In genomic region chr11:97899822-97900221, GRCm38 (mm10) we compare ENCODE assay signal across 8 mouse cellular contexts. TPM values are rescaled to one million over a fixed set of nuclear protein-coding genes. Genes with fewer than 3 reads are reported as not detected.
A peak's percentile ranks its signal among the peaks of the same experiment; 100 is the strongest.
DNase-seq lines count a peak whose midpoint lies in the region; ATAC-seq and TF ChIP-seq lines count a peak whose summit lies in the region.

No protein-coding gene starts in this region.

- no peaks in the 10 kb centered on the region for H3K36me3 ChIP-seq in liver, embryonic 12.5 days
- H3K36me3 ChIP-seq in intestine, postnatal 0 days (ENCODE audit: control insufficient read depth, insufficient read depth), result no peaks in the 10 kb centered on the region
- H3K36me3 ChIP-seq in stomach, embryonic 14.5 days (ENCODE audit: control insufficient read depth, insufficient read depth, low read length), result no peaks in the 10 kb centered on the region

- intact Hi-C loops in gastrocnemius, postnatal 14 days (cut with DNase I; ENCODE audit: low total_unique reads), result loop anchor here (1.0 to 10.0 kb wide), 2 partner anchors 87 to 175 kb away; no protein-coding TSS in a partner anchor
- intact Hi-C loops in left cerebral cortex, postnatal 4 days (cut with DNase I), result loop anchor here (5.0 to 10.0 kb wide), 2 partner anchors 87 to 175 kb away; partner anchors contain the start of gene Plxdc1

- peak; percentile 76 for DNase-seq in liver
- peak; percentile 79 to 89 for DNase-seq in cerebellum, postnatal 4 days (ENCODE audit: low spot score in 2 of 2)
- peak; percentile 84 for DNase-seq in gastrocnemius, postnatal 14 days
- peak; percentile 88 for DNase-seq in left cerebral cortex, postnatal 4 days

- H3K4me3 ChIP-seq in liver, embryonic 12.5 days, result no peak overlapping the region
- no peak overlapping the region for H3K4me3 ChIP-seq in intestine, postnatal 0 days (ENCODE audit: low read depth, low read length)
- no peak overlapping the region for H3K4me3 ChIP-seq in stomach, embryonic 14.5 days (ENCODE audit: low read depth, low read length)

- ATAC-seq in liver, embryonic 12.5 days, result no peak
- ATAC-seq in intestine, postnatal 0 days, result peak; percentile 45; the same call in 1 of the 2 replicates
- peak; percentile 96 for ATAC-seq in monocyte, adult 5-6 weeks (replicated peaks; ENCODE audit: insufficient number of reproducible peaks, low FRiP score, low TSS enrichment, poor library complexity, severe bottlenecking)
- ATAC-seq in stomach, embryonic 14.5 days (ENCODE audit: insufficient number of reproducible peaks, insufficient read depth, low FRiP score, low read depth), result peak; percentile 71; the same call in 1 of the 2 replicates

- no peaks in the 10 kb centered on the region for H3K4me1 ChIP-seq in liver, embryonic 12.5 days
- no peaks in the 10 kb centered on the region for H3K4me1 ChIP-seq in intestine, postnatal 0 days (replicated peaks; ENCODE audit: control insufficient read depth, insufficient read depth, low read length)
- H3K4me1 ChIP-seq in stomach, embryonic 14.5 days (ENCODE audit: control insufficient read depth, insufficient read depth, low read length), result no peaks in the 10 kb centered on the region

- no peaks in the 10 kb centered on the region for H3K9me3 ChIP-seq in liver, embryonic 12.5 days (replicated peaks)
- no peaks in the 10 kb centered on the region for H3K9me3 ChIP-seq in intestine, postnatal 0 days (ENCODE audit: control insufficient read depth)
- H3K9me3 ChIP-seq in stomach, embryonic 14.5 days (ENCODE audit: control insufficient read depth, low read depth, low read length), result no peaks in the 10 kb centered on the region

- peak; percentile 93 for TF ChIP-seq CTCF in intestine, postnatal 0 days (IDR thresholded peaks at IDR 0.05; ENCODE audit: low read depth)

- H3K27me3 ChIP-seq in liver, embryonic 12.5 days (replicated peaks), result peaks cover 10% of the 10 kb centered on the region
- H3K27me3 ChIP-seq in intestine, postnatal 0 days (replicated peaks; ENCODE audit: control insufficient read depth, insufficient read depth, low read length), result no peaks in the 10 kb centered on the region
- no peaks in the 10 kb centered on the region for H3K27me3 ChIP-seq in stomach, embryonic 14.5 days (ENCODE audit: control insufficient read depth, insufficient read depth, low read length)

- no peak overlapping the region for H3K9ac ChIP-seq in liver, embryonic 12.5 days
- no peak overlapping the region for H3K9ac ChIP-seq in intestine, postnatal 0 days (ENCODE audit: low read depth, low read length)
- H3K9ac ChIP-seq in stomach, embryonic 14.5 days (replicated peaks; ENCODE audit: low read depth, low read length), result no peak overlapping the region

- 2% methylated on average over 2 of the region's 2 CpGs for WGBS in liver, embryonic 12.5 days (ENCODE audit: insufficient replicate concordance)
- WGBS in intestine, postnatal 0 days, result 1% methylated on average over 2 of the region's 2 CpGs
- WGBS in stomach, embryonic 14.5 days, result 4% methylated on average over 2 of the region's 2 CpGs

- no peak overlapping the region for H3K27ac ChIP-seq in liver, embryonic 12.5 days
- H3K27ac ChIP-seq in intestine, postnatal 0 days (ENCODE audit: low read depth, low read length), result no peak overlapping the region
- no peak overlapping the region for H3K27ac ChIP-seq in stomach, embryonic 14.5 days (ENCODE audit: low read length)

- no peak overlapping the region for H3K4me2 ChIP-seq in liver, embryonic 12.5 days
- no peak overlapping the region for H3K4me2 ChIP-seq in intestine, postnatal 0 days (replicated peaks; ENCODE audit: low read depth)
- no peak overlapping the region for H3K4me2 ChIP-seq in stomach, embryonic 14.5 days (replicated peaks; ENCODE audit: low read depth, low read length)

RNA-seq across cellular contexts. Expression of gene Fbxo47, which starts 15.9 kb away (rescaled TPM):
- 0.36 and 0.51 TPM in 2 replicates for polyA plus RNA-seq in liver, embryonic 12.5 days (2016; fragmentation: Nextera tagmentation; extraction: Ambion mirVana)
- under 1 TPM; 0.11 to 0.12 TPM for total RNA-seq in gastrocnemius, postnatal 14 days (2021)
- polyA plus RNA-seq in intestine, postnatal 0 days (2015; fragmentation: Nextera tagmentation; extraction: Ambion mirVana), result 0.64 and 0.83 TPM in 2 replicates
- under 1 TPM; 0.46 to 0.74 TPM for total RNA-seq in left cerebral cortex, postnatal 4 days (2021)
- total RNA-seq in monocyte, adult 5-6 weeks (2017), result 0.53 to 2.1 TPM (median 1.5 TPM) in 3 replicates
- polyA plus RNA-seq in stomach, embryonic 14.5 days (2014; fragmentation: Nextera tagmentation; extraction: Ambion mirVana), result 0.29 and 0.56 TPM in 2 replicates

RNA-seq across cellular contexts. Expression of gene B230217C12Rik, which starts 59.2 kb away (rescaled TPM):
- 1.1 and 1.3 TPM in 2 replicates for polyA plus RNA-seq in liver, embryonic 12.5 days (2016; fragmentation: Nextera tagmentation; extraction: Ambion mirVana)
- 1 to 10 TPM in 1 of 2 experiments, under 1 TPM in 1; 0.84 to 1.5 TPM for total RNA-seq in gastrocnemius, postnatal 14 days (2021)
- 1.8 and 2.0 TPM in 2 replicates for polyA plus RNA-seq in intestine, postnatal 0 days (2015; fragmentation: Nextera tagmentation; extraction: Ambion mirVana)
- total RNA-seq in left cerebral cortex, postnatal 4 days (2021), result 10 to 100 TPM; 27.1 to 29.0 TPM
- total RNA-seq in monocyte, adult 5-6 weeks (2017), result 0.96 to 3.0 TPM in 2 of 3 replicates, not detected in the other
- polyA plus RNA-seq in stomach, embryonic 14.5 days (2014; fragmentation: Nextera tagmentation; extraction: Ambion mirVana), result 6.4 and 8.3 TPM in 2 replicates
